Mouse (Mus musculus) thymus, adult 2 months (tissue): ENCODE results near the gene Lcn6.
"Not testable (repeated sequence)": the region's sequence is repeated elsewhere in the genome, so short reads cannot be mapped to it uniquely, and the experiment has no call there.

ENCODE experiments used
- CTCF ChIP-seq: fragments of 200-500 bp; IDR thresholded peaks from 2 replicates; pipeline ENCODE4 v1.5.1; 2012; ENCODE audit warnings: mild to moderate bottlenecking, control low read depth, low read length, moderate library complexity, borderline replicate concordance; ENCODE audit not compliant: control insufficient read depth, poor library complexity, insufficient read depth; ENCODE audit errors: extremely low read depth
- POLR2A ChIP-seq: fragments of 200-500 bp; IDR thresholded peaks from 2 replicates; pipeline ENCODE4 v1.6.1; 2012; ENCODE audit warnings: mild to moderate bottlenecking, low read length, control low read depth, moderate library complexity; ENCODE audit not compliant: control insufficient read depth, poor library complexity, insufficient read depth; ENCODE audit errors: extremely low read depth

DNA sequence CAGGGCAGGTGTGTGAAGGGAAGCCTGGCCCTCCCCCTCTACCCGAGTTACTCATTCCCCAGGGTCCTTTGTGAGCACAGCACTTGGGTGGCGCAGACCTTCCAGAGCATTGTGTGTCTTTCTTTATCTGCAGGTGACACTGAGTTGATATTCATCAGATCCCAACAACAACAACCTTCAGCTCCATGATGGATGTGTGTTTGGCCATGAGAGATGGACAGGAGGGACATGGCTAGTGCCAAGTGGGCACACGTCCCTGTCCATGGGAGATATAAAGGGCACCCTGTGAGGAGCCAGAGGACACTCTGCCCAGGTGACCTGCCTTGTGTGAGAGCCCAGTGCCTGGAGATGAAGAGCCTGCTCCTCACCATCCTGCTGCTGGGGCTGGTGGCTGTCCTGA, 23.2 kb downstream of the Lcn6 start, which contains the start of gene Obp2a:
- TF ChIP-seq CTCF, POLR2A: not testable (repeated sequence)
